Mouse (Mus musculus): Measurements from ENCODE around the gene Abat. TPM values are rescaled to one million over a fixed set of nuclear protein-coding genes. Genes with fewer than 3 reads are reported as not detected.

Abat gene
- total and polyA plus RNA-seq, 3 experiments = 5.7 to 11.5 (median 6.9) TPM

GRCm38 (mm10) chr16:8596336-8596735 lies 83.1 kb downstream of the Abat start:
- H3K4me1 ChIP-seq (ENCODE audit: control insufficient read depth, insufficient read depth, low read length) = no peaks in the 10 kb centered on the region
- intact Hi-C loops (cut with DNase I) = no loop called here
- no peak overlapping the region for H3K4me3 ChIP-seq
- H3K79me2 ChIP-seq (replicated peaks; ENCODE audit: control insufficient read depth, insufficient read depth, low read length) = no peaks in the 10 kb centered on the region
- DNase-seq = no peak
- TF ChIP-seq POLR2A (IDR thresholded peaks at IDR 0.05; ENCODE audit: insufficient read depth, low read depth, low read length) (no peak), CTCF (IDR thresholded peaks at IDR 0.05) (no peak), EP300 (IDR thresholded peaks at IDR 0.05; ENCODE audit: insufficient read depth, low read depth, low read length) (no peak)
- 74% methylated on average over 4 of the region's 4 CpGs for WGBS
- H3K27me3 ChIP-seq (ENCODE audit: control insufficient read depth, insufficient read depth, low read length) = no peaks in the 10 kb centered on the region
- no peak overlapping the region for H3K27ac ChIP-seq
- no peaks in the 10 kb centered on the region for H3K36me3 ChIP-seq (ENCODE audit: control insufficient read depth, insufficient read depth, low read length)
- H3K9ac ChIP-seq (ENCODE audit: low read depth, low read length) = no peak overlapping the region

DNA sequence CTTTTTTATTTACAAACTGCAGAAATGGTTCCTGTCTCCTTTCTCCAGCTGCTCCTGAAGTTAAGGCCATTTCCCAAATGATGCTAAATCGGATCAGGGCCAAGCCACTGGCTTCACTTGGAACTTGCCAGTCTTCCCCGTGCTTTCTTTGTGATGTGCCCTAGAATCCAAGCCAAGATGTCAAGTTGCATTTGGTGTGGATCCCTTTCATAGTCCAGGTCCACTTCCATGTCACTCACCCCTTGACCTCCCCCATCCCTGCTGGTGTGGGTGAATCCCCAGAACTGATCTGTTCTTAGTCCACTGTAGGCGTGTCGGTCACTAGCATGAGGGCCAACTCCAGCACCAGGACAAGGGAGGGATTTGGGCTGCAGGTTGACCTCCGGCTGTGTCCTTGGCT lies 84.3 kb downstream of the Abat start:
- no peaks in the 10 kb centered on the region for H3K36me3 ChIP-seq (ENCODE audit: control insufficient read depth, insufficient read depth, low read length)
- no peak for DNase-seq
- WGBS = 80% methylated on average over 5 of the region's 5 CpGs
- no peaks in the 10 kb centered on the region for H3K4me1 ChIP-seq (ENCODE audit: control insufficient read depth, insufficient read depth, low read length)
- intact Hi-C loops (cut with DNase I) = no loop called here
- no peaks in the 10 kb centered on the region for H3K27me3 ChIP-seq (ENCODE audit: control insufficient read depth, insufficient read depth, low read length)
- H3K79me2 ChIP-seq (replicated peaks; ENCODE audit: control insufficient read depth, insufficient read depth, low read length) = no peaks in the 10 kb centered on the region
- H3K9ac ChIP-seq (ENCODE audit: low read depth, low read length) = no peak overlapping the region
- no peak overlapping the region for H3K4me3 ChIP-seq
- no peak overlapping the region for H3K27ac ChIP-seq
- no peak for TF ChIP-seq POLR2A (IDR thresholded peaks at IDR 0.05; ENCODE audit: insufficient read depth, low read depth, low read length)
- no peak for TF ChIP-seq EP300 (IDR thresholded peaks at IDR 0.05; ENCODE audit: insufficient read depth, low read depth, low read length)
- no peak for TF ChIP-seq CTCF (IDR thresholded peaks at IDR 0.05)

GRCm38 (mm10) chr16:8603789-8604188 lies 90.6 kb downstream of the Abat start:
- Histone ChIP-seq H3K4me3 (no peak overlapping the region), H3K79me2 (replicated peaks; ENCODE audit: control insufficient read depth, insufficient read depth, low read length) (no peaks in the 10 kb centered on the region), H3K36me3 (ENCODE audit: control insufficient read depth, insufficient read depth, low read length) (no peaks in the 10 kb centered on the region), H3K27ac (no peak overlapping the region), H3K4me1 (ENCODE audit: control insufficient read depth, insufficient read depth, low read length) (no peaks in the 10 kb centered on the region), H3K9ac (ENCODE audit: low read depth, low read length) (no peak overlapping the region), H3K27me3 (ENCODE audit: control insufficient read depth, insufficient read depth, low read length) (no peaks in the 10 kb centered on the region)
- no peak for DNase-seq
- WGBS = 54% methylated on average over 3 of the region's 3 CpGs
- TF ChIP-seq POLR2A (IDR thresholded peaks at IDR 0.05; ENCODE audit: insufficient read depth, low read depth, low read length) (no peak), EP300 (IDR thresholded peaks at IDR 0.05; ENCODE audit: insufficient read depth, low read depth, low read length) (no peak), CTCF (IDR thresholded peaks at IDR 0.05) (no peak)
- intact Hi-C loops (cut with DNase I) = no loop called here

- H3K4me1 ChIP-seq (ENCODE audit: control insufficient read depth, insufficient read depth, low read length) = no peaks in the 10 kb centered on the region
Observed at GRCm38 (mm10) chr16:8610397-8610796, 97.2 kb downstream of the Abat start.

GRCm38 (mm10) chr16:8612214-8613005 lies 99.2 kb downstream of the Abat start:
- H3K4me1 ChIP-seq (ENCODE audit: control insufficient read depth, insufficient read depth, low read length) = no peaks in the 10 kb centered on the region
- intact Hi-C loops (cut with DNase I) = no loop called here
- no peak overlapping the region for H3K9ac ChIP-seq (ENCODE audit: low read depth, low read length)
- H3K4me3 ChIP-seq = no peak overlapping the region
- no peaks in the 10 kb centered on the region for H3K27me3 ChIP-seq (ENCODE audit: control insufficient read depth, insufficient read depth, low read length)
- TF ChIP-seq EP300 (IDR thresholded peaks at IDR 0.05; ENCODE audit: insufficient read depth, low read depth, low read length) (no peak), CTCF (IDR thresholded peaks at IDR 0.05) (no peak), POLR2A (IDR thresholded peaks at IDR 0.05; ENCODE audit: insufficient read depth, low read depth, low read length) (no peak)
- no peak overlapping the region for H3K27ac ChIP-seq
- DNase-seq = no peak
- H3K79me2 ChIP-seq (replicated peaks; ENCODE audit: control insufficient read depth, insufficient read depth, low read length) = no peaks in the 10 kb centered on the region
- 64% methylated on average over 8 of the region's 8 CpGs for WGBS
- no peaks in the 10 kb centered on the region for H3K36me3 ChIP-seq (ENCODE audit: control insufficient read depth, insufficient read depth, low read length)

More at GRCm38 (mm10) chr16:8610397-8610796, 97.2 kb downstream of the Abat start:
- Histone ChIP-seq H3K9ac (ENCODE audit: low read depth, low read length) (no peak overlapping the region), H3K27ac (no peak overlapping the region), H3K79me2 (replicated peaks; ENCODE audit: control insufficient read depth, insufficient read depth, low read length) (no peaks in the 10 kb centered on the region), H3K27me3 (ENCODE audit: control insufficient read depth, insufficient read depth, low read length) (no peaks in the 10 kb centered on the region), H3K4me3 (no peak overlapping the region), H3K36me3 (ENCODE audit: control insufficient read depth, insufficient read depth, low read length) (no peaks in the 10 kb centered on the region)
- 61% methylated on average over 3 of the region's 3 CpGs for WGBS
- no peak for DNase-seq
- intact Hi-C loops (cut with DNase I) = no loop called here
- TF ChIP-seq POLR2A (IDR thresholded peaks at IDR 0.05; ENCODE audit: insufficient read depth, low read depth, low read length) = no peak

GRCm38 (mm10) chr16:8613039-8613438 lies 99.8 kb downstream of the Abat start:
- H3K4me1 ChIP-seq (ENCODE audit: control insufficient read depth, insufficient read depth, low read length) = no peaks in the 10 kb centered on the region
- H3K79me2 ChIP-seq (replicated peaks; ENCODE audit: control insufficient read depth, insufficient read depth, low read length) = no peaks in the 10 kb centered on the region
- no peak overlapping the region for H3K9ac ChIP-seq (ENCODE audit: low read depth, low read length)
- no peaks in the 10 kb centered on the region for H3K36me3 ChIP-seq (ENCODE audit: control insufficient read depth, insufficient read depth, low read length)
- no peak for DNase-seq
- TF ChIP-seq CTCF (IDR thresholded peaks at IDR 0.05) (no peak), EP300 (IDR thresholded peaks at IDR 0.05; ENCODE audit: insufficient read depth, low read depth, low read length) (no peak), POLR2A (IDR thresholded peaks at IDR 0.05; ENCODE audit: insufficient read depth, low read depth, low read length) (no peak)
- WGBS = 79% methylated on average over 4 of the region's 4 CpGs
- no peak overlapping the region for H3K27ac ChIP-seq
- H3K27me3 ChIP-seq (ENCODE audit: control insufficient read depth, insufficient read depth, low read length) = no peaks in the 10 kb centered on the region
- intact Hi-C loops (cut with DNase I) = no loop called here
- no peak overlapping the region for H3K4me3 ChIP-seq

All from heart, adult 2 months (tissue).